Mouse (Mus musculus): ENCODE results near the gene Itgbl1. TPM values are rescaled to one million over a fixed set of nuclear protein-coding genes. Genes with fewer than 3 reads are reported as not detected.

Itgbl1 gene
- polyA plus RNA-seq, 1 experiment from 2014 or later = 0.88 TPM

GRCm38 (mm10) chr14:123990591-123991195 is 330.9 kb downstream of the Itgbl1 start:
- Histone ChIP-seq H3K9ac (no peak overlapping the region), H3K27ac (no peak overlapping the region), H3K36me3 (no peaks in the 10 kb centered on the region), H3K4me3 (no peak overlapping the region), H3K9me3 (no peaks in the 10 kb centered on the region), H3K4me1 (no peaks in the 10 kb centered on the region), H3K27me3 (no peaks in the 10 kb centered on the region), H3K4me2 (replicated peaks) (no peak overlapping the region)
- WGBS = 75% methylated on average over 2 of the region's 2 CpGs
- no peak for ATAC-seq (ENCODE audit: insufficient number of reproducible peaks, insufficient read depth, low FRiP score, low TSS enrichment)

Other genes with a start within 250 kb of the Itgbl1 start
- gene Nalcn, start 32.8 kb upstream of the Itgbl1 start, polyA plus RNA-seq (2016; fragmentation: Nextera tagmentation; extraction: Ambion mirVana) = 1.6 and 2.1 TPM in 2 replicates

Measured in embryonic facial prominence, embryonic 12.5 days (tissue).